Mouse (Mus musculus) hindlimb bud, embryonic 11.5 days (tissue): ENCODE measurements around the gene 4930513O06Rik.

Source experiments
- DNase-seq: peaks from one replicate; pipeline ENCODE4 v3.0.0-alpha.2; 2012; ENCODE audit warnings: low read depth, low spot score; ENCODE audit errors: extremely low spot score

The 4930513O06Rik gene

GRCm38 (mm10) chrX:139085943-139086342 is at the start of gene 4930513O06Rik:
Gene 4930513O06Rik, plus strand, starts transcription at chrX:139086243.
- DNase-seq, result no peak

- no peak for DNase-seq
Measured at GRCm38 (mm10) chrX:139037666-139038065, 48.4 kb upstream of the 4930513O06Rik start.

- no peak for DNase-seq
Measured at GRCm38 (mm10) chrX:139039314-139039713, 46.7 kb upstream of the 4930513O06Rik start.

- DNase-seq, result no peak
Measured at GRCm38 (mm10) chrX:139041148-139041547, 44.9 kb upstream of the 4930513O06Rik start.

GRCm38 (mm10) chrX:139051976-139052375 is 34.1 kb upstream of the 4930513O06Rik start:
- DNase-seq, result no peak

- no peak for DNase-seq
Measured at GRCm38 (mm10) chrX:139053149-139053548, 32.9 kb upstream of the 4930513O06Rik start.

GRCm38 (mm10) chrX:139064078-139064477 is 22.0 kb upstream of the 4930513O06Rik start:
- no peak for DNase-seq

GRCm38 (mm10) chrX:139078493-139078892 is 7.5 kb upstream of the 4930513O06Rik start:
- no peak for DNase-seq

- no peak for DNase-seq
Measured at GRCm38 (mm10) chrX:139085077-139085476, 966 bp upstream of the 4930513O06Rik start, which contains the start of gene Serpina7. Gene Serpina7, minus strand, starts transcription at chrX:139085236.

GRCm38 (mm10) chrX:139097197-139097596 is 11.2 kb downstream of the 4930513O06Rik start:
- DNase-seq, result no peak

GRCm38 (mm10) chrX:139134031-139134430 is 48.0 kb downstream of the 4930513O06Rik start:
- no peak for DNase-seq
